Mouse (Mus musculus) E14TG2a.4 (cell line): ENCODE measurements around the gene T2.

ENCODE experiments used
- CTCF ChIP-seq: conservative IDR thresholded peaks from 2 replicates; pipeline ENCODE4 v1.5.1; 2014; ENCODE audit warnings: low read length
- POU5F1 ChIP-seq: IDR thresholded peaks from 2 replicates; pipeline ENCODE4 v1.6.1; 2014; ENCODE audit warnings: low read length, borderline replicate concordance

GRCm38 (mm10) chr17:8316251-8316650 lies 39.5 kb upstream of the T2 start:
- TF ChIP-seq CTCF (peak; percentile 58), POU5F1 (no peak)
